ENCODE assay signal across 9 mouse cellular contexts in genomic region chr19:59469035-59469949, GRCm38 (mm10). TPM values are rescaled to one million over a fixed set of nuclear protein-coding genes. Genes with fewer than 3 reads are reported as not detected.
DNase-seq lines count a peak whose midpoint lies in the region; ATAC-seq and TF ChIP-seq lines count a peak whose summit lies in the region.
"Had no signal": no experiment of that assay in that cellular context is flagged by ENCODE, and none has a peak within 500 bp of the region (broad histone marks: within the 10 kb centered on the region; RNA-seq: fewer than 3 reads in every experiment).

No protein-coding gene starts in this region.

- no peak overlapping the region for H3K9ac ChIP-seq in lung, postnatal 0 days (replicated peaks; ENCODE audit: low read depth)
- H3K9ac ChIP-seq in forebrain, embryonic 14.5 days (ENCODE audit: low read length), result peak overlapping the region; percentile 61
- no peak overlapping the region for H3K9ac ChIP-seq in neural tube, embryonic 14.5 days (replicated peaks; ENCODE audit: low read depth, low read length)

- peak overlapping the region; percentile 14; the same call in 1 of the 2 replicates for H3K4me3 ChIP-seq in lung, postnatal 0 days (ENCODE audit: low read depth, low read length)
- no peak overlapping the region for H3K4me3 ChIP-seq in lung, adult 2 months (replicated peaks; ENCODE audit: extremely low read depth, low read depth, low read length)
- peak overlapping the region; percentile 27 for H3K4me3 ChIP-seq in forebrain, embryonic 14.5 days (ENCODE audit: low read depth, low read length)
- H3K4me3 ChIP-seq in neural tube, embryonic 14.5 days (ENCODE audit: low read depth, low read length), result peak overlapping the region; percentile 15; the same call in 1 of the 2 replicates

- no peak for TF ChIP-seq CTCF in lung, postnatal 0 days (IDR thresholded peaks at IDR 0.05)
- no peak for TF ChIP-seq CTCF in lung, adult 2 months (IDR thresholded peaks at IDR 0.05; ENCODE audit: insufficient read depth, low read length)

- H3K4me2 ChIP-seq in lung, postnatal 0 days (replicated peaks; ENCODE audit: low read depth, low read length), result peak overlapping the region; percentile 41
- peak overlapping the region; percentile 74 for H3K4me2 ChIP-seq in forebrain, embryonic 14.5 days (ENCODE audit: low read length)
- H3K4me2 ChIP-seq in neural tube, embryonic 14.5 days (ENCODE audit: low read depth, low read length), result peak overlapping the region; percentile 37; the same call in 1 of the 2 replicates

- no peak for DNase-seq in lung, postnatal 0 days (ENCODE audit: low spot score)
- no peak for DNase-seq in lung, adult 2 months
- DNase-seq in forebrain, embryonic 14.5 days (ENCODE audit: low spot score), result peak; percentile 71
- DNase-seq in kidney, postnatal 10 days, result peak; percentile 61
- no peak for DNase-seq in Muller cell, postnatal 12 days (ENCODE audit: inconsistent ontology term)
- no peak for DNase-seq in gastrocnemius, postnatal 4 days (ENCODE audit: low spot score in 2 of 2)

- H3K9me3 ChIP-seq in lung, postnatal 0 days (ENCODE audit: low read length), result no peaks in the 10 kb centered on the region
- no peaks in the 10 kb centered on the region for H3K9me3 ChIP-seq in forebrain, embryonic 14.5 days (replicated peaks; ENCODE audit: control insufficient read depth, low read length)
- no peaks in the 10 kb centered on the region for H3K9me3 ChIP-seq in neural tube, embryonic 14.5 days (ENCODE audit: control insufficient read depth, low read length)

- 2% methylated on average over 34 of the region's 35 CpGs for WGBS in lung, postnatal 0 days
- 2% methylated on average over 35 of the region's 35 CpGs for WGBS in lung, adult 2 months
- 2% methylated on average over 35 of the region's 35 CpGs for WGBS in forebrain, embryonic 14.5 days
- under 1% methylated on average over 35 of the region's 35 CpGs for WGBS in neural tube, embryonic 14.5 days

- H3K27me3 ChIP-seq in lung, postnatal 0 days (replicated peaks; ENCODE audit: insufficient read depth, low read length), result peaks cover 65% of the 10 kb centered on the region
- peaks cover 26% of the 10 kb centered on the region for H3K27me3 ChIP-seq in forebrain, embryonic 14.5 days (replicated peaks; ENCODE audit: control insufficient read depth, insufficient read depth, low read length)
- H3K27me3 ChIP-seq in neural tube, embryonic 14.5 days (ENCODE audit: control insufficient read depth, insufficient read depth, low read length), result peaks cover 86% of the 10 kb centered on the region

- H3K4me1 ChIP-seq in lung, postnatal 0 days (ENCODE audit: insufficient read depth, low read depth, low read length), result no peaks in the 10 kb centered on the region
- H3K4me1 ChIP-seq in lung, adult 2 months (ENCODE audit: control insufficient read depth, insufficient read depth, low read length), result no peaks in the 10 kb centered on the region
- H3K4me1 ChIP-seq in forebrain, embryonic 14.5 days (ENCODE audit: control insufficient read depth, insufficient read depth, low read length), result peaks cover 41% of the 10 kb centered on the region
- H3K4me1 ChIP-seq in neural tube, embryonic 14.5 days (ENCODE audit: control insufficient read depth, insufficient read depth, low read length), result peaks cover 5% of the 10 kb centered on the region; the same call in 1 of the 2 replicates

- H3K36me3 ChIP-seq in lung, postnatal 0 days (ENCODE audit: insufficient read depth, low read length), result no peaks in the 10 kb centered on the region
- no peaks in the 10 kb centered on the region for H3K36me3 ChIP-seq in forebrain, embryonic 14.5 days (ENCODE audit: control insufficient read depth, insufficient read depth, low read length)
- H3K36me3 ChIP-seq in neural tube, embryonic 14.5 days (ENCODE audit: control insufficient read depth, insufficient read depth, low read length), result no peaks in the 10 kb centered on the region

- no peak for ATAC-seq in lung, postnatal 0 days
- peak; percentile 16; the same call in 1 of the 2 replicates for ATAC-seq in forebrain, embryonic 14.5 days
- peak; percentile 57 for ATAC-seq in neural tube, embryonic 14.5 days (ENCODE audit: low read depth)
- no peak for ATAC-seq in CD4-positive, CD25-positive, alpha-beta regulatory T cell, adult 4 months

- no peak for TF ChIP-seq EP300 in lung, postnatal 0 days (IDR thresholded peaks at IDR 0.05)

- TF ChIP-seq POLR2A in lung, adult 2 months (IDR thresholded peaks at IDR 0.05; ENCODE audit: borderline replicate concordance, extremely low read depth, low read depth, low read length), result no peak

- no peak overlapping the region for H3K27ac ChIP-seq in lung, postnatal 0 days (ENCODE audit: low read length)
- peak overlapping the region; percentile 81 for H3K27ac ChIP-seq in forebrain, embryonic 14.5 days (ENCODE audit: low read depth, low read length)
- H3K27ac ChIP-seq in neural tube, embryonic 14.5 days (ENCODE audit: low read depth, low read length), result no peak overlapping the region

RNA-seq across cellular contexts. Expression of gene Emx2, which starts 11.1 kb away (rescaled TPM):
- polyA plus RNA-seq in lung, postnatal 0 days (2015; fragmentation: Nextera tagmentation; extraction: Ambion mirVana), result not detected in 2 replicates
- polyA plus RNA-seq in lung, adult 2 months (2012; rRNA removed), result not detected in 2 replicates
- 9.3 and 9.4 TPM in 2 replicates for polyA plus RNA-seq in forebrain, embryonic 14.5 days (2014; fragmentation: Nextera tagmentation; extraction: Ambion mirVana)
- polyA plus RNA-seq in neural tube, embryonic 14.5 days (2014; fragmentation: Nextera tagmentation; extraction: Ambion mirVana), result not detected in 2 replicates
- polyA plus RNA-seq in CD4-positive, CD25-positive, alpha-beta regulatory T cell, adult 4 months (2017; shearing (Covaris generic)), result not detected
- 1 to 10 TPM; 1.2 to 2.2 TPM for total RNA-seq in gastrocnemius, postnatal 4 days (2021)
- polyA plus RNA-seq: liver, embryonic 16.5 days had no signal

Comparison
In these comparisons a context has a peak if more than half of its experiments do, and no peak if none do; other contexts are left out.
1. ATAC-seq: peak in forebrain, embryonic 14.5 days (single experiment) and neural tube, embryonic 14.5 days (single experiment); none in lung, postnatal 0 days (single experiment) and CD4-positive, CD25-positive, alpha-beta regulatory T cell, adult 4 months (single experiment).
2. DNase-seq: peak in forebrain, embryonic 14.5 days (single experiment) and kidney, postnatal 10 days (single experiment); none in lung, postnatal 0 days (single experiment), lung, adult 2 months (single experiment), Muller cell, postnatal 12 days (single experiment) and gastrocnemius, postnatal 4 days (0 of 2).
3. RNA of gene Emx2, which starts 11.1 kb away (polyA plus RNA-seq): 9.3 to 9.4 TPM in forebrain, embryonic 14.5 days; not detected in lung, postnatal 0 days, not detected in lung, adult 2 months, not detected in neural tube, embryonic 14.5 days and not detected in CD4-positive, CD25-positive, alpha-beta regulatory T cell, adult 4 months; every median in the first group is over 10 times any median in the second.
4. Peak in every context shown above with its lines, with median percentiles within 50 percentile points of each other: H3K4me2 ChIP-seq.